Mouse (Mus musculus): ENCODE measurements at regions not wholly inside any gene's neighbourhood (a gene's known extent, or its start where the extent isn't known, plus 50 kb on each side); places are given as distances from the start of the nearest gene placed in this dataset.

DNA sequence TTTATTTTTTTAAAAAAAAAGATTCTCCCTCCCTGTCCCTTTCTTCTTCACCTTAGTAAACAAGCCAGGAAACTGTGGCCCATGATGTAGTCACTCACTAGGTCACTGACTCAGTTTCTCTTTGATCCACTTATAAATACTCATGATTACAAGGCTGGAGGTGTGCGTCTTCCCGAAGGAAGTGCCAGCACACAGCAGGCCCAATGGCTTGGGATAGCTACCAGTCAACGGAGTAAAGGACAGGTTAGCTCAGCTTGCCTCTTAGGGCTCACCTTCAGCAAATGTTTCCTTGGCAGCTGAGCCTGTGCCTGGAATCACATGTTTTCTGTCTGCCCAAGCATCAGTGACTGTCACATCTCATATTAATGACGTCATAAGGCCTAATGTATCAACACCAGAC is 230.8 kb upstream of the Npvf start:
- TF ChIP-seq POLR2A (IDR thresholded peaks at IDR 0.05; ENCODE audit: insufficient read depth, low read depth, low read length) (no peak), CTCF (IDR thresholded peaks at IDR 0.05; ENCODE audit: insufficient read depth, low read depth, low read length) (no peak)
